Mouse (Mus musculus) lung, adult 2 months (tissue): ENCODE data around the gene Tmprss13.

Source experiments
- CTCF ChIP-seq: fragments of 200-500 bp; IDR thresholded peaks from 2 replicates; pipeline ENCODE4 v1.5.1; 2011; ENCODE audit warnings: mild to moderate bottlenecking, low read length, control low read depth; ENCODE audit not compliant: insufficient read depth
- POLR2A ChIP-seq: fragments of 200-500 bp; IDR thresholded peaks from 2 replicates; pipeline ENCODE4 v1.6.1; 2011; ENCODE audit warnings: low read depth, mild to moderate bottlenecking, control low read depth, low read length, borderline replicate concordance; ENCODE audit errors: extremely low read depth

DNA sequence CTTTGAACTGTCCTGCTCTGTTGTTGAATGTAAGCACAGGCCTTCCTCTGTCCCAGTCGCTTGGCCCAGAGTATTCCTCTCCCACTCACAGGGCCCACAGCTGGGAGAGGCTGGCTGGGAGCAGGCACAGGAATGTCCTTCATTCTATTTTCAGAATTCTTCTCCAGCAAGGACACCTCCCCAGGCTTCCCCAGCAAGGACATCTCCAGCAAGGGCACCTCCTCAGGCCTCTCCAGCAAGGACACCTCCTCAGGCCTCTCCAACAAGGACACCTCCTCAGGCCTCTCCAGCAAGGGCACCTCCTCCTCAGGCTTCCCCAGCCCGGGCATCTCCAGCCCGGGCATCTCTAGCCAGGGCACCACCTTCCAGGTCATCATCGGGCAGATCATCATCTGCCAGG, 9.4 kb downstream of the Tmprss13 start:
- TF ChIP-seq CTCF (no peak), POLR2A (no peak)
